Mouse (Mus musculus): ENCODE results near the gene Fhl3.

The Fhl3 gene

GRCm38 (mm10) chr4:124700248-124700971 is at the start of gene Fhl3:
TSS of gene Fhl3 (plus strand) at chr4:124700701.
- peak; percentile 72 for DNase-seq (ENCODE audit: inconsistent ontology term)

- DNase-seq (ENCODE audit: inconsistent ontology term): no peak
These were observed 47.6 kb upstream of the Fhl3 start for GRCm38 (mm10) chr4:124652886-124653285.

- DNase-seq (ENCODE audit: inconsistent ontology term): no peak
These were observed 44.0 kb upstream of the Fhl3 start, which contains the start of gene Pou3f1 for GRCm38 (mm10) chr4:124656518-124656853. TSS of gene Pou3f1 (plus strand) at chr4:124656807.

- DNase-seq (ENCODE audit: inconsistent ontology term): peak; percentile 94
These were observed 43.4 kb upstream of the Fhl3 start for GRCm38 (mm10) chr4:124656854-124657650.

GRCm38 (mm10) chr4:124657781-124658180 is 42.7 kb upstream of the Fhl3 start:
- DNase-seq (ENCODE audit: inconsistent ontology term): no peak

GRCm38 (mm10) chr4:124658412-124658851 is 42.1 kb upstream of the Fhl3 start:
- no peak for DNase-seq (ENCODE audit: inconsistent ontology term)

GRCm38 (mm10) chr4:124659251-124660217 is 41.0 kb upstream of the Fhl3 start:
- DNase-seq (ENCODE audit: inconsistent ontology term): no peak

- no peak for DNase-seq (ENCODE audit: inconsistent ontology term)
These were observed 39.9 kb upstream of the Fhl3 start for GRCm38 (mm10) chr4:124660603-124661002.

GRCm38 (mm10) chr4:124663034-124663433 is 37.5 kb upstream of the Fhl3 start:
- DNase-seq (ENCODE audit: inconsistent ontology term): no peak

GRCm38 (mm10) chr4:124664185-124664584 is 36.3 kb upstream of the Fhl3 start:
- no peak for DNase-seq (ENCODE audit: inconsistent ontology term)

GRCm38 (mm10) chr4:124664604-124665003 is 35.9 kb upstream of the Fhl3 start:
- no peak for DNase-seq (ENCODE audit: inconsistent ontology term)

- no peak for DNase-seq (ENCODE audit: inconsistent ontology term)
These were observed 32.9 kb upstream of the Fhl3 start for GRCm38 (mm10) chr4:124667476-124668033.

- no peak for DNase-seq (ENCODE audit: inconsistent ontology term)
These were observed 32.4 kb upstream of the Fhl3 start for GRCm38 (mm10) chr4:124668078-124668477.

GRCm38 (mm10) chr4:124670232-124670631 is 30.3 kb upstream of the Fhl3 start:
- DNase-seq (ENCODE audit: inconsistent ontology term): peak; percentile 41

- DNase-seq (ENCODE audit: inconsistent ontology term): no peak
These were observed 28.9 kb upstream of the Fhl3 start for GRCm38 (mm10) chr4:124671583-124671982.

GRCm38 (mm10) chr4:124672347-124673320 is 27.9 kb upstream of the Fhl3 start:
- DNase-seq (ENCODE audit: inconsistent ontology term): peak; percentile 64

- DNase-seq (ENCODE audit: inconsistent ontology term): no peak
These were observed 26.0 kb upstream of the Fhl3 start for GRCm38 (mm10) chr4:124674334-124675032.

GRCm38 (mm10) chr4:124675037-124675436 is 25.5 kb upstream of the Fhl3 start:
- peak; percentile 61 for DNase-seq (ENCODE audit: inconsistent ontology term)

- no peak for DNase-seq (ENCODE audit: inconsistent ontology term)
These were observed 24.5 kb upstream of the Fhl3 start for GRCm38 (mm10) chr4:124675958-124676357.

- DNase-seq (ENCODE audit: inconsistent ontology term): no peak
These were observed 18.2 kb upstream of the Fhl3 start for GRCm38 (mm10) chr4:124682270-124682669.
